Comparison of ENCODE assay signal across 24 mouse cellular contexts in the genomic region with DNA sequence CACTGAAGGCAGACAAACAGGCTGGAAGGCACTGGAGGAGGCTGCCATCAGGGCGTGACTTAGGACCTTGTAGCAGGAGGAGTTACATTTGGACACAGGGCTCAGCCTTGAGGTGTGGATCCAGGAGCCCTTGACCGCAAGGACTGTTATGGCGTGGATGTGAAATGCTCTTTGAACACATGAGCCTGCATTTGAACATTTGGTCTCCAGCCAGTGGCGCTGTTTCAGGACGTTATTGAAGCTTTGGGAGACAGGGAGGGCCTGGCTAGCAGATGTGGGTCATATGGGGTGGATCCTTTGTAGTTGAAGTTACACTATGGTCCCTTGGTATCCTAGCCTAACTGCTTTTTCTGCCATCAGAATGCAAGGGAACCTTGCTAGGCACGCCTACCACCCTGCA.
DNase-seq lines count a peak whose midpoint lies in the region; ATAC-seq and TF ChIP-seq lines count a peak whose summit lies in the region.
"Had no signal": no experiment of that assay in that cellular context is flagged by ENCODE, and none has a peak within 500 bp of the region (broad histone marks: within the 10 kb centered on the region; RNA-seq: fewer than 3 reads in every experiment).

No protein-coding gene starts in this region.

- no peak for TF ChIP-seq CTCF in gastrocnemius, adult 2 months (IDR thresholded peaks at IDR 0.05)
- no peak for TF ChIP-seq CTCF in liver, postnatal 0 days (IDR thresholded peaks at IDR 0.05; ENCODE audit: low read depth)

- H3K27ac ChIP-seq in gastrocnemius, adult 2 months, result no peak overlapping the region
- H3K27ac ChIP-seq in liver, postnatal 0 days (ENCODE audit: low read depth), result no peak overlapping the region
- no peak overlapping the region for H3K27ac ChIP-seq in liver, embryonic 12.5 days
- H3K27ac ChIP-seq: forebrain, embryonic 13.5 days; hindbrain, embryonic 14.5 days; kidney, embryonic 15.5 days; left cerebral cortex, adult 2 months; midbrain, embryonic 13.5 days; neural tube, embryonic 12.5 days had no signal

- H3K4me3 ChIP-seq in gastrocnemius, adult 2 months, result no peak overlapping the region
- no peak overlapping the region for H3K4me3 ChIP-seq in liver, postnatal 0 days (ENCODE audit: low read depth, low read length)
- H3K4me3 ChIP-seq in liver, embryonic 12.5 days, result no peak overlapping the region
- H3K4me3 ChIP-seq: erythroblast, embryonic 14.5 days; forebrain, embryonic 13.5 days; kidney, embryonic 15.5 days; left cerebral cortex, adult 2 months; limb, embryonic 13.5 days; midbrain, embryonic 13.5 days; neural tube, embryonic 12.5 days had no signal

- DNase-seq in gastrocnemius, postnatal 10 days, result peak; percentile 22
- no peak for DNase-seq in gastrocnemius, adult 2 months
- DNase-seq in liver, postnatal 0 days, result peak; percentile 5
- peak; percentile 5 for DNase-seq in urinary bladder, postnatal 10 days (ENCODE audit: low spot score)
- DNase-seq in urinary bladder, adult 18-20 months (ENCODE audit: low spot score in 2 of 2), result no peak
- peak; percentile 17 for DNase-seq in testis, postnatal 14 days (ENCODE audit: low spot score)
- DNase-seq in thymus, adult 18-20 months, result no peak
- DNase-seq: B cell, adult 2 months; cerebellum, adult 18-20 months; cerebellum, postnatal 25 days; gastrocnemius, postnatal 36 days; kidney, postnatal 4 days; layer of hippocampus, adult 9-11 months; right cerebral cortex, postnatal 14 days had no signal

- no peak overlapping the region for H3K9ac ChIP-seq in liver, postnatal 0 days (replicated peaks)
- H3K9ac ChIP-seq in liver, embryonic 12.5 days, result no peak overlapping the region
- H3K9ac ChIP-seq: forebrain, embryonic 13.5 days; hindbrain, embryonic 14.5 days; kidney, embryonic 15.5 days; limb, embryonic 13.5 days; midbrain, embryonic 13.5 days; neural tube, embryonic 12.5 days had no signal

- H3K4me2 ChIP-seq in liver, postnatal 0 days (ENCODE audit: low read depth, low read length), result no peak overlapping the region
- H3K4me2 ChIP-seq in liver, embryonic 12.5 days, result no peak overlapping the region
- H3K4me2 ChIP-seq: forebrain, embryonic 13.5 days; hindbrain, embryonic 14.5 days; kidney, embryonic 15.5 days; limb, embryonic 13.5 days; midbrain, embryonic 13.5 days; neural tube, embryonic 12.5 days had no signal

- TF ChIP-seq EP300 in liver, postnatal 0 days (IDR thresholded peaks at IDR 0.05; ENCODE audit: low read depth), result no peak

- intact Hi-C loops in gastrocnemius, adult 2 months (cut with DNase I), result no loop called here

- no peak for ATAC-seq in liver, postnatal 0 days
- ATAC-seq in liver, embryonic 12.5 days, result no peak
- ATAC-seq: forebrain, embryonic 13.5 days; intestine, postnatal 0 days; midbrain, embryonic 13.5 days had no signal

- H3K4me1 ChIP-seq in liver, postnatal 0 days (ENCODE audit: insufficient read depth), result no peaks in the 10 kb centered on the region
- H3K4me1 ChIP-seq in liver, embryonic 12.5 days, result no peaks in the 10 kb centered on the region
- H3K4me1 ChIP-seq: forebrain, embryonic 13.5 days; kidney, embryonic 15.5 days; midbrain, embryonic 13.5 days; neural tube, embryonic 12.5 days had no signal

- H3K36me3 ChIP-seq in liver, postnatal 0 days (replicated peaks; ENCODE audit: insufficient read depth, low read length), result no peaks in the 10 kb centered on the region
- H3K36me3 ChIP-seq in liver, embryonic 12.5 days, result no peaks in the 10 kb centered on the region
- H3K36me3 ChIP-seq: kidney, embryonic 15.5 days; limb, embryonic 13.5 days; midbrain, embryonic 13.5 days; neural tube, embryonic 12.5 days had no signal

- H3K9me3 ChIP-seq in liver, postnatal 0 days (ENCODE audit: low read length), result no peaks in the 10 kb centered on the region
- H3K9me3 ChIP-seq in liver, embryonic 12.5 days (replicated peaks), result no peaks in the 10 kb centered on the region
- H3K9me3 ChIP-seq: forebrain, embryonic 13.5 days; kidney, embryonic 15.5 days; limb, embryonic 13.5 days; midbrain, embryonic 13.5 days; neural tube, embryonic 12.5 days had no signal

- 67% methylated on average over 6 of the region's 6 CpGs for WGBS in liver, postnatal 0 days (ENCODE audit: insufficient replicate concordance)
- 70% methylated on average over 6 of the region's 6 CpGs for WGBS in liver, embryonic 12.5 days (ENCODE audit: insufficient replicate concordance)

- no peaks in the 10 kb centered on the region for H3K27me3 ChIP-seq in liver, postnatal 0 days (ENCODE audit: insufficient read depth, low read length)
- H3K27me3 ChIP-seq in liver, embryonic 12.5 days (replicated peaks), result no peaks in the 10 kb centered on the region
- H3K27me3 ChIP-seq: forebrain, embryonic 13.5 days; midbrain, embryonic 13.5 days; neural tube, embryonic 12.5 days had no signal

Comparison
In these comparisons a context has a peak if more than half of its experiments do, and no peak if none do; other contexts are left out.
1. DNase-seq: peak in gastrocnemius, postnatal 10 days (single experiment), liver, postnatal 0 days (single experiment), urinary bladder, postnatal 10 days (single experiment) and testis, postnatal 14 days (single experiment); none in gastrocnemius, adult 2 months (single experiment), urinary bladder, adult 18-20 months (0 of 2) and thymus, adult 18-20 months (0 of 2).